Mouse (Mus musculus): ENCODE results near the gene Gna15. TPM values are rescaled to one million over a fixed set of nuclear protein-coding genes. Genes with fewer than 3 reads are reported as not detected.

Gna15 gene
- polyA plus RNA-seq, 1 experiment, result not detected

DNA sequence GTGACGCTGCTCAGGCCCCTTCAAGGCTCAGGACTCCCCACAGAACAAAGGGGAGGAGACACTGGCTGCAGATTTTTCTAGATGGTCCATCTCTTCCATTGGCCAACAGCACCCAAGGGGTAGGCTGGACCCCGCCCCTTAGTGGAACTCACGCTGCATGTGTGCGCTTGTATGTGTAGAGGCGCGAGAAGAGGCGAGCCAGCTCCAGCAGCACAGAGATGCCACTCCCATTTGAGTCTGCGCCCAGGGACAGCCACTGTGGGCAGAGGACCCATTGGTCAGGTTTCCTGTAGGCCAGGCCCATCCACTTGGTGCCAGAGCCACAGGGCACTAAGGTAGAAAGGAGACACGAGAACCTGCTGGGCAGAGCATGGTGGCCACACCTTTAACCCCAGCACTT is 33.0 kb downstream of the Gna15 start:
- no peak overlapping the region for H3K27ac ChIP-seq (ENCODE audit: insufficient read depth, low read length)
- TF ChIP-seq POLR2A (IDR thresholded peaks at IDR 0.05; ENCODE audit: low read depth, low read length), result no peak
- no peak for TF ChIP-seq CTCF (IDR thresholded peaks at IDR 0.05; ENCODE audit: borderline replicate concordance, insufficient read depth, low read length)
- H3K4me3 ChIP-seq (ENCODE audit: insufficient read depth, low read length), result no peak overlapping the region
- H3K4me1 ChIP-seq (ENCODE audit: control insufficient read depth, insufficient read depth, low read length), result no peaks in the 10 kb centered on the region

DNA sequence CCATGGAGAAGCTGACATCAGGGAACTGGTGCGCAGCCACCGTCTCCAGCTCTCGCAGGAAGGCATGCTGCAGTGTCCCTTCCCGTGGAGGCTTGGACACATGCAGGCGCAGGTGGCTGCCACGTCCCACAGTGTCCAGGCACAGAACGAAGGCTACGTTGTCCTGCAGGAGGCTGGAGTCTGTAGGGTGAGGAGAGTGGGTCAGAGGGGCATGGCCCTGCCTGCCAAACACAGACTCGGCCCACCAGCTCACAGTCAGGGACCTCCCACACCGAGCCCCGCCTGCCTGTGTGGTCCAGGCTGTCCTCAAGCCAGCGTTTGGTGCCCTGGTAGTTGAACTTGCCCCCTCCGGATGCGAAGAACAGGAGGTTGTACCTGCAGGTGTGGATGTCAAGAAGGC is 34.1 kb downstream of the Gna15 start:
- Histone ChIP-seq H3K4me1 (ENCODE audit: control insufficient read depth, insufficient read depth, low read length) (no peaks in the 10 kb centered on the region), H3K27ac (ENCODE audit: insufficient read depth, low read length) (no peak overlapping the region), H3K4me3 (ENCODE audit: insufficient read depth, low read length) (no peak overlapping the region)
- TF ChIP-seq POLR2A (IDR thresholded peaks at IDR 0.05; ENCODE audit: low read depth, low read length) (no peak), CTCF (IDR thresholded peaks at IDR 0.05; ENCODE audit: borderline replicate concordance, insufficient read depth, low read length) (no peak)

DNA sequence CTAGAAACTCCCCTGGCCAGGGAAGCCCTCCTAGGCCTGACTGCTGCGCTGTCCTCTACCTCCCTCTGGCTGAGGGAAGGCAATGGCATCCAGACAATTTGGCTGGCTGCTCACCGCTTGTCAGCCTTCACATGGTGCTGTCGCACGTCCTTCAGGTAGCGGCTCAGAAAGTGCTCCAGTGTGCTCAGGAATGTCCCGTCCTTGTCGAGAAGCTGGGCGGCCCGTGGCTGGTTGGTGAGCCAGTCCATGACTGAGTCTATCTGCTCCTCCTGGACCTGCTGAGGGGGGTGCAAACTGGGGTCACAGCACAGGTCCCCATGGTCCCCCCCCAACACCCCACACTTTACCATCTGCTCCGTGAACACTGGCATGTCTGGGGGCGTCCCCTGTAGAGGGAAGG is 35.9 kb downstream of the Gna15 start:
- H3K4me1 ChIP-seq (ENCODE audit: control insufficient read depth, insufficient read depth, low read length), result no peaks in the 10 kb centered on the region
- no peak for TF ChIP-seq POLR2A (IDR thresholded peaks at IDR 0.05; ENCODE audit: low read depth, low read length)
- TF ChIP-seq CTCF (IDR thresholded peaks at IDR 0.05; ENCODE audit: borderline replicate concordance, insufficient read depth, low read length), result no peak
- no peak overlapping the region for H3K4me3 ChIP-seq (ENCODE audit: insufficient read depth, low read length)
- no peak overlapping the region for H3K27ac ChIP-seq (ENCODE audit: insufficient read depth, low read length)

DNA sequence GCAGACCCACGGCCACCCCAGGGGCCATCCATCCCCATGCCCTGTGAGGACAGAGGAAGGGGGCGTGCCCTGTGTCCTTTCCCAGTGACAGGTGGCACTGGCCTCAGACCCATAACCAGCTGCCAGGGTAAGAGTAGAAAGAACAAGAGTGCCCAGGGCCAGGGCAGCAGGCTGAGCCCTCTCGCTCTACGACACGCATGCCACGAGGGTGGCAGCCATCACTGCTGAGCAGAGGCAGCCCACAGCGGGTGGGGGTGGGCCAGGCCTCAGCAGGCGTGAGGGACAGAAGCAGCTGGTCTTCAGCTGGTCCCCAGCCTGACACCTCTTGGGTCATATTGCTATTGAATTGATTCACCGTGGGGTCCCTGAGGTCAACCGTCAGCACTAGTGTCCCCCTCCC is 37.5 kb downstream of the Gna15 start:
- Histone ChIP-seq H3K4me3 (ENCODE audit: insufficient read depth, low read length) (no peak overlapping the region), H3K4me1 (ENCODE audit: control insufficient read depth, insufficient read depth, low read length) (no peaks in the 10 kb centered on the region), H3K27ac (ENCODE audit: insufficient read depth, low read length) (no peak overlapping the region)
- TF ChIP-seq CTCF (IDR thresholded peaks at IDR 0.05; ENCODE audit: borderline replicate concordance, insufficient read depth, low read length), result no peak
- TF ChIP-seq POLR2A (IDR thresholded peaks at IDR 0.05; ENCODE audit: low read depth, low read length), result no peak

DNA sequence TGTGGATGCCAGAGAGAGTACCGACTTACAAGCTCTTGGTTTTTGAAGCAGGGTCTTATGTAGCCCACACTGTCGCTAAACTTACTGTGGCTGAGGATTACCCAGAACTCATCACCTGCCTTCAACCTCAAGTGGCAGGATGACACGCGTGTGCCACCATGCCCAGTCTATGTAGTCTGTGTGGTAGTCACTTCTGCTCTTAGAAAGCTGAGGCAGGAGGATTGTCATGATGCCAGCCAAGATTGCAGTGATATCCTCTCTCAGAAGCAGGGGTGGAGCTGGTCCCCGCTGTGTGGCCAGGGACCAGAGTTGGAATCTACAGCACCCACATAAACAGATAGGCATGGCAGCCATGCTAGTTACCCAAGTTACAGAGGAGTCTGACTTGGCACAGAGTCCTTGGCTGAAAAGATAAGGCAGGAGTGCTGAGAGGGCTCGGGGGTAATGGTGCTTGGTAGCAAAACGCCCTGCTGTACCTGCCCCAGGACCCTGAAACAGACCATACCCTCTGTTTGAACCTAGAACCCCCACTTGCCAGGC is 38.5 kb downstream of the Gna15 start:
- TF ChIP-seq CTCF (IDR thresholded peaks at IDR 0.05; ENCODE audit: borderline replicate concordance, insufficient read depth, low read length) (no peak), POLR2A (IDR thresholded peaks at IDR 0.05; ENCODE audit: low read depth, low read length) (no peak)
- H3K27ac ChIP-seq (ENCODE audit: insufficient read depth, low read length), result no peak overlapping the region
- H3K4me3 ChIP-seq (ENCODE audit: insufficient read depth, low read length), result no peak overlapping the region
- H3K4me1 ChIP-seq (ENCODE audit: control insufficient read depth, insufficient read depth, low read length), result no peaks in the 10 kb centered on the region

DNA sequence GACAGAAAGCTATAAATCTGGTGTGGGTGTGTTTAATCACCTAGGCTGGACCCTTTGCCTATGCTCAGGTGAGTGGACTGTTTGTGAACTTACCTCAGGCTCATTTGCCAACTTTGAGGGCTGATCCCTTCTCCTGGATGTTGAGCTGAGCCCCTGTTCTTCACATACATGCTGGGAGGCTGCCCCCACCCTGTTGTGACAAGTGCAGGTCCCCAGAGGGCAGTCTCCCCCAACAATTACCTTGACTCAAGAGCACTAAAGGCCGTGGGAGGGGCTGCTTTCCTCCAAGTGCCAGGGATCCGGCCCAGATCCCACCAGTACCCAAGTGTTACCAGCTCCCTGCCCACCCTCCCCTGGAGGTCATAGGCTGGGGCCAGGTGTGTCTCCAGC is 39.0 kb downstream of the Gna15 start:
- no peak for TF ChIP-seq CTCF (IDR thresholded peaks at IDR 0.05; ENCODE audit: borderline replicate concordance, insufficient read depth, low read length)
- TF ChIP-seq POLR2A (IDR thresholded peaks at IDR 0.05; ENCODE audit: low read depth, low read length), result no peak
- no peak overlapping the region for H3K4me3 ChIP-seq (ENCODE audit: insufficient read depth, low read length)
- no peaks in the 10 kb centered on the region for H3K4me1 ChIP-seq (ENCODE audit: control insufficient read depth, insufficient read depth, low read length)
- H3K27ac ChIP-seq (ENCODE audit: insufficient read depth, low read length), result no peak overlapping the region

DNA sequence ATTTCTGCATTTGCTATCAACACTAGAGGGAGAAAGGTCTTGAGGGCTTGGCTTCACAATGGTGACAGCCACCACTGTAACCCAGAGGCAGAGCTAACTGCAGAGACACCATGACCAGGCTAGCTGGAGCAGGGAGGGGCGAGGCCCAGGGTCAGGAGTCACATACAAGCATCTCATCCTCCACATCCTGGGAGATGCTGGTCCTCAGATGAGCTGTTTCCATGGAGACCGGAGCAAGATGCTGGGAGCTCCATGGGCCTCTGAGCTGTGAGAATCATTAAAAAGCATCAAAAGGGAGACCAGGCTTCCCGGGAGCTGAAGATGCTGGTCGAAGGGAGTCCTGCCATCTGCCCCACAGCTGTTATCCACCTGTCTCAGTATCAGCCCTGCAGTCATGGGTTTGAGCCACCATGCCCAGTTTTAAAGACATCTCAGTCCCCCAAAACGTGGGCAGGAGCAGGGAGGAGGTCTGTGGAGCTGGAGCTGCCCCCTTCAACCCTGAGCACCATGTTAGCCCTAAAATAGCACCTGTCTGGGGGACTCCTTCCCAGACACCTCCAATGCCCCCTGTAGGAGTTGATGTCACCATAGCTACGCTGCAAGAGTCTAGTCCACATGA is 39.5 kb downstream of the Gna15 start:
- H3K27ac ChIP-seq (ENCODE audit: insufficient read depth, low read length), result no peak overlapping the region
- no peaks in the 10 kb centered on the region for H3K4me1 ChIP-seq (ENCODE audit: control insufficient read depth, insufficient read depth, low read length)
- no peak overlapping the region for H3K4me3 ChIP-seq (ENCODE audit: insufficient read depth, low read length)
- TF ChIP-seq POLR2A (IDR thresholded peaks at IDR 0.05; ENCODE audit: low read depth, low read length), result no peak
- TF ChIP-seq CTCF (IDR thresholded peaks at IDR 0.05; ENCODE audit: borderline replicate concordance, insufficient read depth, low read length), result no peak

DNA sequence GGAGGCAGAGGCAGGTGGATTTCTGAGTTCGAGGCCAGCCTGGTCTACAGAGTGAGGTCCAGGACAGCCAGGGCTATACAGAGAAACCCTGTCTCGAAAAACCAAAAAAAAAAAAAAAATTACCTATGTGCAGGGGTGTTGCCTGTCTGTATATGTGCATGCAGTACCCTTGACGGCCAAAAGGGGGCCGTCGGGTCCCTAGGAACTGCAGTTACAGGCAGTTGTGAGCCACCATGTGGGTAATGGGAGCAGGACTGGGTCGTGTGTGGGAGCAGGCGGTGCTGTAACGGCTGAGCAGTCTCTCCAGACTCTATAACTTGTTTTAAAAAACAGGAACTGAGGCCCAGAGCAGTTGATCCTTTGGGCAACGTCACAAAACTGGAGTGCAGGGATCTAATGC is 40.0 kb downstream of the Gna15 start:
- TF ChIP-seq CTCF (IDR thresholded peaks at IDR 0.05; ENCODE audit: borderline replicate concordance, insufficient read depth, low read length) (peak; percentile 36; the same call in 1 of the 2 replicates), POLR2A (IDR thresholded peaks at IDR 0.05; ENCODE audit: low read depth, low read length) (no peak)
- H3K4me3 ChIP-seq (ENCODE audit: insufficient read depth, low read length), result no peak overlapping the region
- H3K4me1 ChIP-seq (ENCODE audit: control insufficient read depth, insufficient read depth, low read length), result no peaks in the 10 kb centered on the region
- H3K27ac ChIP-seq (ENCODE audit: insufficient read depth, low read length), result no peak overlapping the region

DNA sequence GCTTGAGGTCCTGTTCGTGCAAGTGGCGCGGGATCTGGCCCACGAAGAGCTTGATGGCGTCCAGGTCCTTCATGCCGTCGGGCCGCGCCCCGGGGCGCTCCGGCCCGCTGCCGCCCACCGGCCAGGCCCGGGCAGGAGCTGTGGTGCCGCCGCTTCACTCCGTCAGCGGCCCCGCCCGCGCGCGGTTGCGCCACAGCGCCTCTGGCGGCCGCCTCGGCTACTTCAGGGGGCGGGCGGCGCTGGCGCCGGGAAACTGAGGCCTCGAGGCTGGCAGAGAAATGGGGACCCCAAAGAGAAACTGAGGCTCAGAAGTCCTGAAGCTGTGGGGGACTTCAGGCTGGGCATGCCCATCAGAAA is 41.5 kb downstream of the Gna15 start, which contains the start of gene Celf5:
TSS of gene Celf5 (minus strand) at position 177 of the 357 bp plus-strand sequence.
- Histone ChIP-seq H3K27ac (ENCODE audit: insufficient read depth, low read length) (no peak within 1 kb of the TSS), H3K4me3 (ENCODE audit: insufficient read depth, low read length) (peak within 1 kb of the TSS; percentile 51), H3K4me1 (ENCODE audit: control insufficient read depth, insufficient read depth, low read length) (no peaks in the 10 kb centered on the region)
- TF ChIP-seq CTCF (IDR thresholded peaks at IDR 0.05; ENCODE audit: borderline replicate concordance, insufficient read depth, low read length) (peak; percentile 32; the same call in 1 of the 2 replicates), POLR2A (IDR thresholded peaks at IDR 0.05; ENCODE audit: low read depth, low read length) (no peak)

DNA sequence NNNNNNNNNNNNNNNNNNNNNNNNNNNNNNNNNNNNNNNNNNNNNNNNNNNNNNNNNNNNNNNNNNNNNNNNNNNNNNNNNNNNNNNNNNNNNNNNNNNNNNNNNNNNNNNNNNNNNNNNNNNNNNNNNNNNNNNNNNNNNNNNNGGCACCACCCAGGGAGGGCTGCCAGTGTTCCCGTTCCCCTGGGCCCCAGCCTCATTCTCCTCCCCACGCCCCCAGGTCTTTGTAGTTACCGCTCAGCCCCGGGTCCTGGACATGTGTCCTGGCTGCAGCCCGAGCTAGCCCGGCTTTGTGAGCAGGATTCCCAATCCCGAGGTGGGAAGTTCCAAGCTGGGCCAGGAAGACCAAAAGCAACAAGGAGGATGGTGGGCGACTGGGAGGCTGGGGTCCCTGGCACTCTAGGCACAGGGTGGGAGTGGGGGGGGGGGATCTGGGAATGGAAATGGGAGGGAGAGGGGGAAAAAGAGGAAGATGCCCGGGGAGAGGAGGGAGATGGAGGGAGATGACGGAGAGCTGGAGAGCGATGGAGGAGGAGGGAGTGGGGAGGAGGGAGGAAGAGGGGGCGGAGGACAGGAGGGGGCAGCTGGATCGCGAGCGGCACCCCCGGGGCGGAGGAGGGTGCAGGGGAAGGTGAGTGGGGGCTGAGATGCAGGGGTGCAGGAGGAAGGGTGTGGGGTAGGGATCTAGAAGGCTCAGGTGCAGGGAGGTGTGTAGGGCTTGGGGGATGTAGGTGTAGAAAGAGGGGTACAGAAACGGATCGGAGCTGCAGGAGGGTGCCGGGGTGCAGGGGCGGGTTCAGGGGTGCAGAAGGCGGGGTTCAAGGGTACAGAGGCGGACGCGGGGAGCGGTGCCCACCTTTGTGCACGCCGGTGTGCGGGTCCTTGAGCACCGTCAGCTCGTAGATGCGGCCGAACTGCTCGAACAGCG is 42.2 kb downstream of the Gna15 start:
- H3K4me1 ChIP-seq (ENCODE audit: control insufficient read depth, insufficient read depth, low read length), result no peaks in the 10 kb centered on the region
- H3K27ac ChIP-seq (ENCODE audit: insufficient read depth, low read length), result no peak overlapping the region
- H3K4me3 ChIP-seq (ENCODE audit: insufficient read depth, low read length), result peak overlapping the region; percentile 51
- no peak for TF ChIP-seq POLR2A (IDR thresholded peaks at IDR 0.05; ENCODE audit: low read depth, low read length)
- TF ChIP-seq CTCF (IDR thresholded peaks at IDR 0.05; ENCODE audit: borderline replicate concordance, insufficient read depth, low read length), result no peak
